Mouse (Mus musculus): ENCODE measurements around the gene Hmg20a.

GRCm38 (mm10) chr9:56412716-56413115, 5.7 kb upstream of the Hmg20a start:
- no peak for TF ChIP-seq GATA1 (IDR thresholded peaks at IDR 0.05; ENCODE audit: low read length)
- no peak for TF ChIP-seq TAL1 (IDR thresholded peaks at IDR 0.05; ENCODE audit: low read length)
